Mouse (Mus musculus): ENCODE measurements at regions not wholly inside any gene's neighbourhood (a gene's known extent, or its start where the extent isn't known, plus 50 kb on each side); places are given as distances from the start of the nearest gene placed in this dataset.
"Not testable (repeated sequence)": the region's sequence is repeated elsewhere in the genome, so short reads cannot be mapped to it uniquely, and the experiment has no call there.

- no peak for DNase-seq
Measured at GRCm38 (mm10) chr3:36387431-36387830, 88.3 kb downstream of the Anxa5 start.

- no peak for DNase-seq
Measured at GRCm38 (mm10) chr3:36383438-36383945, 92.2 kb downstream of the Anxa5 start.

- no peak for DNase-seq
Measured at GRCm38 (mm10) chr3:36381621-36382193, 94.0 kb downstream of the Anxa5 start.

GRCm38 (mm10) chr3:36375722-36376121 is 100.0 kb downstream of the Anxa5 start:
- no peak for DNase-seq

- DNase-seq: no peak
Measured at GRCm38 (mm10) chr3:36374939-36375338, 100.8 kb downstream of the Anxa5 start.

- DNase-seq: no peak
Measured at GRCm38 (mm10) chr3:36360933-36361332, 114.8 kb downstream of the Anxa5 start.

GRCm38 (mm10) chr3:36354201-36354600 is 121.5 kb downstream of the Anxa5 start:
- not testable (repeated sequence) for DNase-seq

- no peak for DNase-seq
Measured at GRCm38 (mm10) chr3:36352032-36352742, 123.5 kb downstream of the Anxa5 start.

GRCm38 (mm10) chr3:36349073-36349472 is 126.6 kb downstream of the Anxa5 start:
- DNase-seq: no peak

- DNase-seq: no peak
Measured at GRCm38 (mm10) chr3:36340889-36341533, 118.9 kb upstream of the Qrfpr start.

GRCm38 (mm10) chr3:36339656-36340055 is 117.5 kb upstream of the Qrfpr start:
- DNase-seq: no peak

- no peak for DNase-seq
Measured at GRCm38 (mm10) chr3:36334279-36334678, 112.2 kb upstream of the Qrfpr start.

GRCm38 (mm10) chr3:36332016-36332415 is 109.9 kb upstream of the Qrfpr start:
- DNase-seq: no peak

GRCm38 (mm10) chr3:36330656-36331055 is 108.5 kb upstream of the Qrfpr start:
- DNase-seq: peak; percentile 21 to 32

GRCm38 (mm10) chr3:36329631-36330030 is 107.5 kb upstream of the Qrfpr start:
- no peak for DNase-seq

- no peak for DNase-seq
Measured at GRCm38 (mm10) chr3:36328927-36329326, 106.8 kb upstream of the Qrfpr start.

- DNase-seq: no peak
Measured at GRCm38 (mm10) chr3:36318635-36319034, 96.5 kb upstream of the Qrfpr start.

- DNase-seq: no peak
Measured at GRCm38 (mm10) chr3:36311337-36311736, 89.2 kb upstream of the Qrfpr start.

- DNase-seq: no peak
Measured at GRCm38 (mm10) chr3:36310642-36311267, 88.6 kb upstream of the Qrfpr start.

- no peak for DNase-seq
Measured at GRCm38 (mm10) chr3:36296792-36297191, 74.7 kb upstream of the Qrfpr start.

GRCm38 (mm10) chr3:36291971-36292370 is 69.9 kb upstream of the Qrfpr start:
- DNase-seq: no peak

GRCm38 (mm10) chr3:36284066-36284465 is 62.0 kb upstream of the Qrfpr start:
- DNase-seq: no peak

GRCm38 (mm10) chr3:36275502-36275901 is 53.4 kb upstream of the Qrfpr start:
- no peak for DNase-seq

Measured in heart, adult 18-20 months (tissue).